Mouse (Mus musculus) spleen, postnatal 10 days (tissue): ENCODE measurements around the gene Ryr3.

Experiments
- DNase-seq, 2 experiments: peaks; one replicate each; pipeline ENCODE4 v3.0.0; 2021 to 2022; ENCODE audit warnings: low spot score in 2 of 2

Ryr3 gene

DNA sequence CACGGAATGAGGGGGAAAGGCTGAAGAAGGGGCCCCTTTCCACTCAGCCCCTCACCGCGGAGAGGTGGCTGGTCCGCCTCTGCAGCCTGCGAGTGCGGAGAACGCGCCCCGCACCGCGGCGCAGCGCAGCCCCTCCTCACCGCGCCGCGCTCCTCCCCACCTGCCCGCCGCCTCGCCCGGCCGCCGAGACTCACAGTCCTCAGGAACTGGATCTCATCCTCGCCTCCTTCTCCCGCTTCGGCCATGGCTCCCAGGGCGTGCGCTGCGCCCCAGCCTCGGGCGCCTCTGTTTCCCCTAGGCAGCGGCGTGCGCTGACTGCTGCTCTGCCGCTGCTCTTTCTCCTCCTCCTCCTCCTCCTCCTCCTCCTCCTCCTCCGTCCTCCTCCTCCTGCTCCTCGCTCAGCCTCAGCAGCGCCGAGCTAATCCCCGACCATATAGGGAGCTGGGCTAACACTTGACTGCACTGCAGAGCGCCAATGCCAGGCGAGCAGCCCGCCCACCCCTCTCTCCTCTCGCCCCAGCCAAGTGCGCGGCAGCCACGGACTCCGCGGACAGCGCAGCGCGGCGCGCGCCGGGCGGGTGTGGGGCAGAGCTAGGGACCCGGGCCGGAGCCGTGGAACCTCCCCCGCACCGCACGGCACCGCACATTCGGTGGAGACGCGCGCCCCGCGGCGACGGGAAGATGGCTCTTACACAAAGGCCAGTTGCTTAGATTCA is at the start of gene Ryr3:
Ryr3 (minus strand) TSS at position 351 of the 716 bp plus-strand sequence.
- no peak for DNase-seq

DNA sequence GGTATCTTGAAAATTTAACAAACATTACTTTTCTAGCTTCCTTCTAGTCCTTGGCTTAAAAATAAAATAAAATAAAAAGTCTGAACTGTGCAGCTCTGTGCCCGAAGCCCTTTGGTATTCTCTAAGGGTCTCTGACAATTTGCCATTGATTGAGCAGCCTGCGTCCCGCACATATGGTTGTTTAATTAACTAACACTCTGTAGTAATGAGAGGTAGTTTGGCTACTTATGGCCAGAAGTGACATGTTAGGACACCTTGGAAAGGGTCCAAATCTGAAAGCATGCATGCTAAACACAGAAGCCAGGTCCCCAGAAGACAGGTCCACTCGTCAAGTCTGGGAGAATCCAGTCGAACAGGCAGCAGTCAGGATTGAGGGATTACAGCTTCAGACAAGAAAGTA is 22.0 kb upstream of the Ryr3 start:
- no peak for DNase-seq

DNA sequence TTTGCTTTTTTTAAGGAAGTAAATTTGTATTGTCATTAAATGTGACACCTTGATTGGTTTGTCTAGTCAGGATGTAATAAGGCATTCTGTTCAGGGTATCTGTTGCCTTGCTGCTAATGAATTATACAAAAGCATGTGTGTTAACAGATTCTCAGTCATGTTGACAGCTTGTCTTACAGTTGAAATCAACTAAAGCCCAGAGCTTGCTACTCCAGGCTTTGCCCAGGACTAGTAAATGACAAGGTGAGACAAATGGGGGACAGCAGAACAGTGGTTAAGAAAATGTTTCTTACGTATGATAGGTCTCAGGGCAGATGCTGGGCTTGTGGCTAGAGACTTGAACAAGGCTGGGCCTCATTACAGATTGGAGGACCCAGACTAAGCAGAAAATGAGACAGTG is 20.1 kb upstream of the Ryr3 start:
- no peak for DNase-seq

DNA sequence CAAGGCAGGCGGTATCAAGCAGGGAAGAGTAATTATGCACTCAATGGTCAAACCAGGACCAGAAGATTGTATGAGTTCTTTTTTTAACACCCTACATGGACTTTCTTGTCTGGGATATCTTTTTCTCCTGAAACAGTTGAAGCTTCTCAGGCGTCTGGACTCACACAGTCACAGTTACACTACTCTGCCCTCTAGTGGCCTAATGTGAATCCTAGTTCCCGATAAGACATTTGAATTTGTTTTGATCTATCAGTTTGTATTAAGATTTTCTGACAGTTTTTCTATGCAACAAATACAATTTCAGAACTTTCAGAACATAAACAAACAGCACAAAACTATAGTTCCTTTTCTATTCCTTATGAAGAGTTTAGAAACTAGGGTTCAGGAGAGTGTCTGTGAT is 17.7 kb upstream of the Ryr3 start:
- no peak for DNase-seq

DNA sequence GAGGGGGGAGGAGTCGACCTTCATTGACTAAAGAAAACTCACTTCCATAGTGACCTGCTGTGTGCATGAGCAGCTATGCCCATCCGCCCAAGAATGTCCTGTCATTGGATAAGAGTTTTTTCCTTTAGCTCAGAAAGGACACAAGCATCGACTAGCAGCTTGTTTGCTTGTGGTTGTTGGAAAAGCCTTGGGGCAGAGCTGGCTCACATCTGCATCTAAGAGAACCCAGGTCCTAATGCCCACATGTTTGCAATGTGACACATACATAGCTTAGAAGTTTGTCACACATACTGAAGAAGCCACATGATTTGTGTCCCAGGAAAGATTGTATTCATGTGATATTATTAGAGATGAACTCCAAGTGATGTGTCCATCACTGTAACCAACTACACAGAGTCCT is 16.5 kb upstream of the Ryr3 start:
- DNase-seq = no peak

DNA sequence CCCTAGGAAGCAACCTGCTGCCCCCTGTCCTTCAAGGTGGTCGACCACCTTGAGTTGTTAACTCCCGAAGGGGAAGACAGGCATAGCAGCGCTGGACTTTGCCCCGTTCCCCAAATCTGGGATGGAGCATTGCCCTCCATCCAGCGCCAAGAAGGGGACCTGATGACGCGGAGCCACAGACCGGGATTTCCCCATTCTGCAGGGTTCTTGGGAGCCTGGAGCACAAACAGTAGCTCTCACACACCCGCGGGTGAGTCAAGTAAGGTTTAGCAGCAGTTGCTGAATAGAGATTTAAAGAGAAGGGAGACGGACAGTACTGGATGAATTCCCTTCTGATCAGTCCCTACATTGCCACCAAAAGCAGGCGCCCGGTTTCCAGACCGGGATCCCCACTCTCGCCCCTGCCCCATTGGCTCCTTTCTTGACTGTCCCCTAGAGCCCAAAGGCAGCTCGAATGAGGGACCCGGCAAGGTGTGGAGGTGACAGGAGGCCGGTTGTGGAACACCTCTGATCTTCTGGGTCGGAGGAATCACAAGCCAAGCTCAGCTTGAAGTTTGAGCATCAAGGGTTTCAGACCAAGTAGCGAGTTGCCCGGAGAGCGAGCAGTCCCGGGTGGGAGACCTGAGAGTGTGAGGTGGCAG is 671 bp downstream of the Ryr3 start:
- DNase-seq = no peak

DNA sequence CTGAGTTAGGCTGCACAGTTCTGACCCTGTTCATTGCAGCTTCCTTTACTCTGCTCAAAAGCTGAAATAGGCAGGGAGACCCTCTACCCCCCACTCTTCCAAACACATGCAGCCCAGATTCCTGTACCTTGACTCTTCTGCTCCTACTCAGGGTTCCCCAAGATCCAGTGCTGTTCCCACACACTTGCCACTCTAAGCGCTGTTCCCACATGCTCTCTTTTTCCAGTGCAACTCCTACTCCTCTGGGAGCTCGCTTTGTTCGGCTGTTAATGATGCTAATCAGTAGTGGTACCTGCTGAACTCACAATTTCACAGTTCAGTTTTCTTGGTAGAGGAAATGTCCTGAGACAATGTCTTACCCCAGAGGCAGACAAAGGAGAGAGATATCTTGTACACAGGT is 6.9 kb downstream of the Ryr3 start:
- no peak for DNase-seq

DNA sequence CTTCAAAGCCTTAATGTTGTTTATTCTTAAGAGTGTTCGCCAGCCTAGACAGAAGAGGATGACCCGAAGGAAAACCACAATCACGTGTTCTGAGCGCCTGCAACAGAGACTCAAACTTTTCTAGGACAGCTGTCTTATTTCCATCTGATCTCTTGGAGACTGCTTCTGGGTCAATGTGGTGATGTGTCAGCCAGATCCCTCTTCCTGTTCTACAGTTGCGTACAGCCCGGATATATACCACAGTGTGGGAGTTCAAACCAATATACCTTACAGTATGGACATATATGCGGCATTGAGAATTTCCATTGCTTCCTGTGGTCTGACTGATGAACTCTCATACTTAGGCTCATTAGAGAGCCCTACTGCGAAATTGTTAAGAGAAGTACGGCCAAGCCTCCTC is 7.6 kb downstream of the Ryr3 start:
- no peak for DNase-seq

DNA sequence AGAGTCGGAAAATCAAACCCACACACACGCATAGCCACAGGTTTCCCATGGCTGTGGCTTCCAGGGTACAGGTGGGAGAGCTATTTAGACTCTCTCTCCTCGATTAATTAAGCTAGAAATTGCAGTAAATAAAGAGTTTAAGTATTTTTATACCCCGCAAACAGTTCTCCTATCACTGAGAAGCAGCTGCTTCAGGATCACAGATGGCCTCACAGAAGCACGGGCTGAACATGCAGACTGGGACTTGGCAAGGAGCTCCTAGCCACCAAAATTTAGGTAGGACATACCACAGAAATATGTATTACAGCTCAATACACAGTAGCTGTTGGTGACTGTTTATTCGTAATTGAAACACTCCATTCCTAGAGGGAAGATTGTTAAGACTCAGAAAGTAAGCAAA is 14.0 kb downstream of the Ryr3 start:
- no peak for DNase-seq

DNA sequence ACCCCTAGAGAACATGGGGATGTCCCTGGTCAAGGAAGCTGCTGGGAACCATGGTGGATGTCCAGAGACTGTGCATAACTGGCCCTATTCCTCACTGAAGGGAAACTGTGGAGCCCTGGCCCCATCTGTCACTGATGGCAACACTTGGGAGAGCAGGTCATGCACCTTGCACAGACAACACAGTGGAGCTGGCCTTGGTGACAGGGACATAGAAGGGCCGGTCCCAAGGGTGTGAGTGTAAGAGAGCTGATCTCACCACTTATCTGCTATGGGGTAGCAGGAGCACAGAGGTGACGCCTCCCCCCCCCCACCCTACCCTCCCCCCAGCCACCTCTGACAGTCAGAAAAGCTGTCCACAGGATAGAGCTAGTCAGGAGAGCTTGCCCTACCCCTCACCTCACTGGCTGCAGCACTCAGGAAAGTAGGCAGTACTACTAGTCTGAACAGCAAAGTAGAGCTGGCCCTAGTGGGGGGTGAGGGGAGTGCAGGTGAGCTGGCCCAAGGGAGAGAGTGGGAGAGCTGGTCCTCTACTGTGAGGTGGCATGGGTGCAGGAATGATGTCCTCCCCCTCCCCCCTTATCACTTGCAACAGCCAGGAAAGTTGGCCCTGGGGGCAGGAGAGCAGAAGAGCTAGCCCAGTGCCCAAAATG is 17.7 kb downstream of the Ryr3 start:
- no peak for DNase-seq

DNA sequence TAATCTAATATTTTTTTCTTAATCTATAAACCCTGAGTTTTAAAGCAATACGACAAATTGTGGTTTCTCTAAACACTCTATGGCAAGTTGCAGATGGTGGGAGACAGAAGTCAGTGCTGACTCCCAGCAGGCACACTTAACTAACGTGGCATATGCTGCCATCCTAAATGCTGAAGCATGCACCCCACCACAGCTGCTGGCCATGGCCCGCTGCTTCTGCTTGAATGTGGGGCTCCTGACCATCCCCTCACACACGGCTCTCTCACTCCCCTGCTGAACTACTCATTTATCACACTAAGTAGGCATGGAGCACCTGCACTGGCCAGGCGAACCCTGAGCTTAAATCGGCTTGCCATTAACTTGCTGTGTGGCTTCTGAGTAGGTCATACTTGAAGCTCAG is 29.7 kb downstream of the Ryr3 start:
- no peak for DNase-seq

DNA sequence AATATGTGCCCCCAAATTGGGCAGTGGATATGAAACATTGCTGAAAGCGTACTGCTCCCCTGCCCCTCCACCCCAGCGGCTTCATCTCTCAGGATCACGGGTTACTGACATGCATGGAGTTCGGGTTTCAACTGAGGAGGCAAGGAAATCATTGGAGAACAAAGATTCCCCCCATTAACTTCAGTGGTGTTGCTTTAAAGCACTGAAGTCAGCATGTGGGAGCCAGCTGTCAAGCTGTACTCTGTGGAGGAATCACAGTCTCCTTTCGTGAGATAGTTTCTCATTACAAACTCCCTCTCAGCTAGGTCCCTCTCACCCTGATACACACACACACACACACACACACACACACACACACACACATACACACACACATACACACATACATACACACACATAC is 35.2 kb downstream of the Ryr3 start:
- no peak for DNase-seq

DNA sequence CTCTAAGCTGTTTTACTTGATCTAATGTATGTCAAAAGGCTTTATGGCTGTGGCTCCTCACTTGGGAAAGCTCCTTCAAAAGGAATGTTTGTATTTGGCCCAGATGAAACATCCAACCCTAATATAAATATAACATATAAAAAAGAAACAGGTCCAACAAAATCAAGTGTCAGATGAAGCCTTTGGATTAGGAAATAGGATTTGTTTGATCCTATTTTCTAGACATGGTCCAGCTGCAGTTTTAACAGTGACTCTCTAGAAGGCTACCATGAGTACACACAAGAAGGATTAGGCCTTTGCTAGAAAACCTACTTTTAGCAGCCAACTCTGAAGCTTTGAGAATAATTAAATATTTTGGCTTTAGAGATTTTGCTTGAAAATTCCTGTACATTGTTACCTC is 38.8 kb downstream of the Ryr3 start:
- no peak for DNase-seq

DNA sequence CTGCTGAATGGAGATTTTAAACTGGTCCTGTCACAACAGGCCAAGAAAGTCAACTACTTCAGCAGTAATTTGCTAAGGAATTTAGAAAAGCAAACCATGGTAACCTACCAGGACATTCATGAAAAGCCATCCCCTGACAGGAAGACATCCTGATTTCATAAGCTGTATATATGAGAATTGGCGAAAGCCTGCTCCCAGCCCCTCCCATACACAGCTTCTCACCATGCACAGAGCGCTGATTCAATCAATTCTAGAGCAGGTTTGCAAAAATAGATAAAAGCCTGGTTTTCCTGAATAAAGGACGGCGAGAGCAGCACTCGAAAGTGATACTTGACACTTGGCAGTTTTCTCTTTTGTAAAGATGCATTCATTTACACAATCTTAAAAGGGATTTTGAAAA is 40.6 kb downstream of the Ryr3 start:
- DNase-seq = no peak

DNA sequence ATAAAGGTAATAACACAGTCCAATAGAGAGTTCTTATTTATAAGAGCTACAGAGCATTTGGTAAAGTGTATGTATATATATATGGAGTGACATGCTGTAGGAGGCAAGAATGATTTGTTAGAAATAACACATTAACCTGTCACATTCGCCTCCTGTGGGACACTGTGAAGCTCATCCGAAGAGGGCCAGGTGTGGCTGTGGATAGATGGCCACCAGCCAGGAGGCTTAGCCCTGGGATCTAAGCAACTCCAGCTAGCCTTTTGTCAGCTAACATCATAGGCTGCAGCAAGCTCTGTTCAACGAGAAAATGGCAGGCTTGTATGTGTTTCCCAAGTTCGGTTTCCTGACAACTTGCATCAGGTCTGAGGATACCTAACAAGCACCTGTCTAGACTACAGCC is 48.8 kb downstream of the Ryr3 start:
- no peak for DNase-seq

DNA sequence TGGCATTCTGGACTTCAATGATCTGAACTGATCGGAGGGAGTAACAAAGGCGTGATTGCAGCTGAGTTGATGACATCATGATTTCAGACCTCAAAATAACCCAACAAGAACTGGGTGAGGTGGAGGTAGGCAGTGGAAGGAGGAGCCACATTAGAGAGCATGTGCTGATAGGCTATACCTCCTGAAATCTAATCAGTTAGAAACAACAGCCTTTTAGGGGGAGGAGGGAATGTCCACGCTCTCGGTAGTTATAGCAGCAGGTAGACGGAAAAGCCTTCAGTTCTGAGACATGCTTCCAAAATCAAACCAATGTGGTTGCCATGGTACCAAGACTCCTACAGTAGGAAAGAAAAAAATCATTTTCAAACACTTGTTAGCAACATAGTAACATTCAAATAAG is 55.4 kb downstream of the Ryr3 start:
- no peak for DNase-seq

DNA sequence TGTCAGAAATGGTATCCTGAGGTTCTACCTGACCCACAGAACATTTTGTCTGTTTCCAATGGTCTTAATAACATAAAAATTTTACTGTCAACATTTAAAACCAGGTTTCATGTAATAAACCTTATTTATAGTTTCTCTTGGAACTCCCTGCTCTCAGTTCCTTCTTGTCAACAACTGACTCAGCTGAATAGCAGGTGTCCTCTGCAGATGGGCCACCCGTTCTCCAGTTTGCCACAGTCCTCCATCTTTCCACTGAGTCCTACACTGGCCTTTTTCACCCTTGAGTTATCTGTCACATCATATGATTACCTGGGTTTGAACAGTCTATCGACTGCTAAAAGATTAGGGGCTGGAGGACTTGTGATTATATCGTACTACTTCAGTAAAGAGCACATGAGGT is 79.1 kb downstream of the Ryr3 start:
- no peak for DNase-seq

DNA sequence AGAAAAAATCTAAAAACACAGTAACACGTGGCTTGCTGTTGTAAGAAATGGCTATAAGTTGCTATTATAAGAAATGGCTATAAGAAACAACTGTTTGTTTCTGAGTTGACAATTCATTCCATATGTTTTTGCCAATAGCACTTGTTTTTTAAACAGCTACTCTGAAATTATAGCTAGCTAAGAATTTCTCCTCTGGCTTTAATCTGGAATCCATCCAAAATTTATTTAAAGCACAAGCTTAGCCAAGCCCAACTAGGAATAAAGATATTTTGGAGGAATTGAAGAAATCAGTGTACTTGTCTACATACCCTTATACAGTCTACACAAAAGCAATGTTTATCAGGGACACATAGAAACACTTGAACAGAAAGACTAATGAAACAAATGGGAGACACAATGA is 93.4 kb downstream of the Ryr3 start:
- DNase-seq = no peak

DNA sequence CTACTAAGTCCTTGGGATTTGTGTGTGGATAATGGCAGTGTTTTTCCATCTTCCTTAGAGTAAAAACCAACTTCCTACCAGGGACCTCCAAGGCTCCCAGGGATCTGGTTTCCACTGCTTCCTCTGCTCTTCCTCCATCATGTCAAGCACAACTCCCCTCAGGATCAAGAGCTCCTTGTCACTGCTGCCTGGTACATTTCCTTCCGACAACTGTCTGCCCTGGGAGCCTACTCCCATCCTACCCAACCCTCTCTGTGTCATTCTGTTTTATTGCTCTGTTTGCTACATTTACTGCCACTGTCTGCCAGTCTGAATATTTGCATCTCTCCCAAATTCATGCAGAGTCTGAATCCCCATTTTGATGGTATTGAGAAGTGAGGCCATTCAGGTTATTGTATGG is 97.8 kb downstream of the Ryr3 start:
- no peak for DNase-seq

DNA sequence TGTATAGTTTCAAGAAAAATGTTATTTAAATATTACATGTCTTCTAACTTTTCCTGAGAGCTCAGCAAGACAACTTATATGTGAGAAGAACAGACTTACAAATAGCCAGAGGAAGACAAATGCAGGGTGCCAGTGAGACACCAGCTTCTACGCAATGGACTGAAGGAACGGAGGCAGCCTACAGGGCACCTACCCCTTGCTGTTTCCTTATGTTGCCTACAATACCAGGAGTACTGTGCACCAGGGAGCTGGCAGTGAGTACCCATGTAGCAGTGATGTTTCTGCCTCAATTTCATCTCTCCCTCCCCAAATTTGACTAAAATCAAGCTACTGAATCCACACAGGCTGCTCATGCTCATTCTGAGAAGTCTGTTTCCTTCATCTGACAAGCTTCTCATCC is 100.1 kb downstream of the Ryr3 start:
- DNase-seq = no peak

DNA sequence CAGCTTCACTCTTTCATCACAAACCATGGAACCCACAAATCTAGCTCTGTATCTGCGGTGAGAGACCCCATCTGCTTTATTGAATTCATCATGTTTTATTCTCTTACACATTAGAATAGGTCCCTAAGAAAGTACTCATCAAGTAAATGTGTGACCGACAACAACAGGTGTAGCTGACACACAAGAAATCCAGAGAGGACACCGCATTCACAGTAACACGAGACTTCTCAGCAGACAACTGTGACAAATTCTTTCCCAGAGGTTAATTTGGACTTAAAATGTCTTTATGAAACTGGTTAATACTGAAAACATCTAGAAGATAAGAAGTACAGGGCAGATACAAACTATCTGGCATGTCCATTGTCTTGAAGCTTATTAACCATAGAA is 101.0 kb downstream of the Ryr3 start:
- DNase-seq = no peak

DNA sequence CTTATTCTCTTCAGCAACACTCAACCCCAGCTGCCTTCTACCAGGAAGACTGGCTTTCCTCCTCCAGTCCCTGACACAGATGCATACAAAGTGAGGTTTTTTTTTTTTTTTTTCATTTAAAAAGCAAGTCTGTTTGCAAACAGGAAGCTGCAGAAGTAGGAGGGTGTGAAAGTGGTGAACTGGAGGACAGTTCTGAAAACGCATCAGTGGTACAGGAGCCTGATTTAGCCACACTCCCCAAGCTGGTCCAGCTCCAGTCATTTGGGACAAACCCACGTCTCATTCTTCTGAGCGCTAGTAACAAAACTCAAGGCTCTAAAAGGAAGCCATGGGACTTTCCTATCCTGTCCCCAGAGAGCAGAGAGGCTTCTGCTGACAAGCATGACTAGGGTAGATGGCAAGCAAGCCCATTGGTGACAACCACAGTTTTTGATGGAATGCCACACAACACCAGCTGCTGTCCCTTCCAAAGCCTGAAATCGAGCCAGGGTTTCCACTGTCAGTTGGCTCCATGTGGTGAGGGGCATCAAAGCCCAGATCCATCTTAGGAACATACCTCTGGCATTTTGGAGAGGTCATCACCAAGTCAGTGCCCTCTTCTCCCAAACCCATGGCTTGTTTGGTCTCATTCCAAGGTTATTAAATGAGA is 101.5 kb downstream of the Ryr3 start:
- no peak for DNase-seq

DNA sequence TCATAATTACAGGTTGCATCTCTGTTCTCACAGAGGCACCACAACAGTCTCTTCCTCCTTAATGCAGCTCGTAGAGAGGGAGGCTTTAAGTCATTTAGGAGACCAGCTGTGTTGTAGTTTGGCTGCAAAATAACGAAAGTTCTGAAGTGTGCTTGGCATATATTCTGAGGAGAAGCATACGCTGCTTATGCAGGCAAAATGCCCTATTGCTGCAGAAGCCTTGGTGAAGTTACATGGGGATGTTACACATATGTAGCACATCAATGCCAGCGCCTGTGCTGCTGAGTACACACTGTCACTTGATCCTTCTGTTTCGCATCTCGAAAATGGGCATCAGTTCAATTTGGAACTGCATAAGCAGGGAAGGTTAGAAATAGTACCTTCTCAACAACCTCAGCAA is 112.3 kb downstream of the Ryr3 start:
- DNase-seq = no peak
